Mouse (Mus musculus) neural tube, embryonic 14.5 days (tissue): ENCODE data around the gene Bphl. TPM values are rescaled to one million over a fixed set of nuclear protein-coding genes. Genes with fewer than 3 reads are reported as not detected.
"Not testable (repeated sequence)": the region's sequence is repeated elsewhere in the genome, so short reads cannot be mapped to it uniquely, and the experiment has no call there.

Source experiments
- ATAC-seq: fragments of 200-750 bp; cut with Nextera tagmentation; 2 replicates; pipeline ENCODE4 v1.8.0; 2017; ENCODE audit warnings: low read depth, mild to moderate bottlenecking, moderate TSS enrichment, moderate library complexity
- H3K27ac ChIP-seq: fragments of 300-500 bp; sonication (generic); 2 replicates; pipeline ENCODE4 v1.5.1; 2014; ENCODE audit warnings: low read depth, mild to moderate bottlenecking, control low read depth, low read length, moderate library complexity, mixed read lengths
- H3K27me3 ChIP-seq: fragments of 300-500 bp; sonication (generic); 2 replicates; pipeline ENCODE4 v1.6.1; 2014; ENCODE audit warnings: low read length; ENCODE audit not compliant: control insufficient read depth, insufficient read depth
- H3K36me3 ChIP-seq: fragments of 300-500 bp; sonication (generic); 2 replicates; pipeline ENCODE4 v1.6.1; 2014; ENCODE audit warnings: low read length, mixed read lengths; ENCODE audit not compliant: control insufficient read depth, insufficient read depth
- H3K4me1 ChIP-seq: fragments of 300-500 bp; sonication (generic); 2 replicates; pipeline ENCODE4 v1.6.1; 2014; ENCODE audit warnings: low read length; ENCODE audit not compliant: control insufficient read depth, insufficient read depth
- H3K4me2 ChIP-seq: fragments of 300-500 bp; sonication (generic); 2 replicates; pipeline ENCODE4 v1.6.1; 2014; ENCODE audit warnings: mild to moderate bottlenecking, low read depth, low read length, control low read depth
- H3K4me3 ChIP-seq: fragments of 300-500 bp; sonication (generic); 2 replicates; pipeline ENCODE4 v1.5.1; 2014; ENCODE audit warnings: low read depth, low read length, control low read depth, mixed read lengths
- H3K9ac ChIP-seq: fragments of 300-500 bp; sonication (generic); replicated peaks from 2 replicates; pipeline ENCODE4 v1.6.1; 2014; ENCODE audit warnings: low read depth, mild to moderate bottlenecking, control low read depth, low read length, mixed read lengths
- H3K9me3 ChIP-seq: fragments of 300-500 bp; sonication (generic); 2 replicates; pipeline ENCODE4 v1.6.1; 2016; ENCODE audit warnings: low read length; ENCODE audit not compliant: control insufficient read depth
- WGBS: fragments of 180-500 bp; shearing (Covaris S2); extraction: QIAGEN DNeasy Blood & Tissue Kit; methylation state at CpG from one replicate; pipeline ENCODE4 v1.1.7; 2014; 5-methylcytosine and 5-hydroxymethylcytosine counted together
- polyA plus RNA-seq: library from polyadenylated mRNA; unstranded; fragments of >200 nt; fragmentation: Nextera tagmentation; extraction: Ambion mirVana; gene quantifications from 2 replicates; pipeline ENCODE4 v1.2.1, GENCODE M21; 2014

The Bphl gene
- polyA plus RNA-seq, 1 experiment from 2014 or later, result 41.6 TPM

- H3K27ac ChIP-seq, result peak within 1 kb of the TSS; percentile 94
- peak within 1 kb of the TSS; percentile 61 for H3K4me2 ChIP-seq
- peak within 1 kb of the TSS; percentile 93 for H3K9ac ChIP-seq
- WGBS, result under 1% methylated on average over 42 of the region's 45 CpGs
- peaks cover 18% of the 10 kb centered on the region for H3K36me3 ChIP-seq
- H3K4me1 ChIP-seq, result peaks cover 19% of the 10 kb centered on the region
- H3K27me3 ChIP-seq, result no peaks in the 10 kb centered on the region
- H3K9me3 ChIP-seq, result no peaks in the 10 kb centered on the region
- peak; percentile 90 for ATAC-seq
- peak within 1 kb of the TSS; percentile 84 for H3K4me3 ChIP-seq
Observed at GRCm38 (mm10) chr13:34077492-34078271, 40.3 kb downstream of the Bphl start, which contains the start of gene Tubb2a. Gene Tubb2a (minus strand): TSS chr13:34078007.

DNA sequence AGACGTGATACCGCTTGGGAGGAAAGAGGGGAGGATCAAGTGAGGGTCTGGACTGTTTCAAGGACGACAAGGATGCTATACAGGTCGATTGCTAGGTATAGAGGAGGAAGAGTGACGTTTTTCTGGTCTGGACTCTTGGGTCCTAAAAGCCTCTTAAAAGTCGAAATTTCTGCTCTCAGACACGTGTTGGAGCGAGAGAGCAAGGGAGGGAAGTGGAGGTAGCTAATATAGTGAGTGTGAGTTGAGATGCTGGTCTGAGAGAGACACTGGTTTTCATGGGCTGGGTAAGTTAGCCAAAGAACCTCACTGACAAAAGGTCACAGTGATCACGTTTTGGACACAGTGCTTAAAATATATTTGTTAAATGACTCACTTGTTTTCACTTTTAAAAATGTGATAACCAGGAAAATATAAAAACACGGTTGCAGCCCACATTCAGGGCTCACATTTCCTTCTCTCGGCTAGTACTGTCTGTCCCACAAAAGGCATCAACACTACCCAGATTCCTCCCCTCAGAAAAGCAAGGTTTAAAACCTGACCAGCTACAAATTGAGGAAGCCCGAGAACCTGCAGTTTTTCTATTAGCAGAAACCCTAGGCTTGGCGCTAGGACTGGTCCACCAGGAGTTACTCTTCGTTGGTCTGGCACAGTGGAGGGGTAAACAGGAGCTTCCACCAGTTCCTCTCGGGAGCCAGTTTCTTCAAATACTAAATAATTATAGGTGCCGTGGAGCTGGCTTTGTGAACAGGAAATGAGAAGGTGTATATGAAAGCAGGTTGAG is 41.3 kb downstream of the Bphl start:
- Histone ChIP-seq H3K27me3 (no peaks in the 10 kb centered on the region), H3K9ac (peak overlapping the region; percentile 93; the same call in 1 of the 2 replicates), H3K4me2 (peak overlapping the region; percentile 61), H3K27ac (peak overlapping the region; percentile 94; the same call in 1 of the 2 replicates), H3K4me3 (peak overlapping the region; percentile 84), H3K9me3 (no peaks in the 10 kb centered on the region), H3K36me3 (peaks cover 14% of the 10 kb centered on the region), H3K4me1 (peaks cover 17% of the 10 kb centered on the region)
- ATAC-seq, result peak; percentile 1; the same call in 1 of the 2 replicates
- 44% methylated on average over 16 of the region's 16 CpGs for WGBS

DNA sequence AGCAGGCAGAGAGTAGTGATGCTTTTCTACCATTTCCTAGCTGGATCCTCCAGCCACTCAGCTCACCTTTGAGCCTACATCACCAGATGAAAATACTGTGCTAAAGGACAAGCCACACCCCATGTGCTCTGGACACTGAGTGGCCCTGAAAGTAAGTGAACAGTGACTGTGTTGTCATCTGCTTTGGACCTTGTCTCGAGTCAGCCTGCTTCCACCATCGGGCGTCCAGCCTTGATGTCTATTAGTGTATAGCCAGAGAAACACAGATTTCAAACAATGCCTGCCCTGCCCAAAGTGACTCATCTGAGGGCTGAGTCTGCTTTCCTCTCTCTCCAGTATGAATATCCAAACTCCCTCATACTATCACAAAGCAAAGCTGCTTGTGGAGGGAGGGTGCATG is 42.4 kb downstream of the Bphl start:
- Histone ChIP-seq H3K9ac (no peak overlapping the region), H3K9me3 (no peaks in the 10 kb centered on the region), H3K27ac (no peak overlapping the region), H3K27me3 (no peaks in the 10 kb centered on the region), H3K4me2 (no peak overlapping the region), H3K36me3 (peaks cover 9% of the 10 kb centered on the region), H3K4me1 (peaks cover 16% of the 10 kb centered on the region), H3K4me3 (no peak overlapping the region)
- ATAC-seq, result no peak
- WGBS, result 95% methylated on average over 3 of the region's 3 CpGs

DNA sequence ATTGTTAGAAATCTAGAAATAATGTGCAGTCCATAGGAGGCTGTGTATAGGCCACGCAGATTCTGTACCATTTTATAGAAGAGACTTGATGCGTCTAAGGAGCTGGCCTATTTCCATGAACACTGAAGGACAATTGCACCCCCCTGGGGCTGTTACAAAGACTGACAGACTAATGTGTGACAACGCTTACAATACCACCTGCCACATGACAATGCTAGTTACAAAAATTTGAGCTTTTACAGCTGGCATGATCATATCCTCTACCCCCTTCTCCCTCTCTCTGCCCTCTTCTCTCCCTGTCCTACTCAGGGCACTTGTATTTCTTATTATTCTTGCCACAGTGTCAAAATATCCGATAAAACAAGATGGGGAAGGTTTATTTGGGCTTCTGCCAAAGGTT is 44.5 kb downstream of the Bphl start:
- Histone ChIP-seq H3K4me2 (no peak overlapping the region), H3K27me3 (no peaks in the 10 kb centered on the region), H3K4me1 (peaks cover 7% of the 10 kb centered on the region), H3K9ac (no peak overlapping the region), H3K27ac (no peak overlapping the region), H3K9me3 (no peaks in the 10 kb centered on the region), H3K4me3 (no peak overlapping the region), H3K36me3 (no peaks in the 10 kb centered on the region)
- no peak for ATAC-seq
- WGBS, result 72% methylated on average over 4 of the region's 4 CpGs

- no peak for ATAC-seq
- Histone ChIP-seq H3K27me3 (no peaks in the 10 kb centered on the region), H3K4me1 (peaks cover 25% of the 10 kb centered on the region), H3K36me3 (no peaks in the 10 kb centered on the region), H3K4me3 (no peak overlapping the region), H3K9me3 (no peaks in the 10 kb centered on the region), H3K9ac (no peak overlapping the region), H3K4me2 (no peak overlapping the region), H3K27ac (no peak overlapping the region)
- 70% methylated on average over 9 of the region's 9 CpGs for WGBS
Observed at GRCm38 (mm10) chr13:34084026-34084750, 46.8 kb downstream of the Bphl start.

DNA sequence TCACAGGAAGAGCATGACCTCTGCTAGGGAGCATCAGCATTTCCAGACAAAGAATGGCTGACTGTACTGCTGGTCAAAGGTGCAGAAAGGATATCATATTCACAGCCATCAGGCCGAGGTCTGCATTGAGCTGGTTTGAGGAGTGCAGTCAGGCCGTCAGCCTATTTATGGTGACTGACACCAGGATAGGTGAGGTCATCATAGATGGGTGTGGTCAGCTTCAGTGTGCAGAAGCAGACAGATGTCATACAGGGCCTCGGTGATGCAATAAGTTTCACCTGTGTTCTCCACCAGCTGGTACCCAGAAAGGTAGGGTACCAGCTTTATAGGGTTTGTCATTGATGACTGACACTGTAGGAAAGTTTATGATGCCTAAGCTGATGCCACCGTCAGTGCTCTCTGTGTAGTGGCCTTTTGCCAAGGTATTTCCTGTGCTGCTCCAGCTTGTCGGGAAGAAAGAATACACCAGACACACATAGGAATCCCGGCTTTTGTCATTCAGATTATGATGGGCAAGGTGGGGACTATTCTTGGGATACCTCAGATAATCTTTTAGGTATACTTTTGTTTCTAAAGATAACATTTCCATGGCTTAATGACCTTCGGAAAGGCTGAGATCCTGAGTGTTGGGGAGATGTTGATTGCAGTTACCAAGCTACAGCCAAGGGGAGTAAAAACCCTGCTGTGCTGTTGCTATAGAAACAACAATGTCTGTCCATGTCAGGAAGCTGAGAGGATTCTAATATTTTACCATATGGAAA is 49.8 kb downstream of the Bphl start:
- no peaks in the 10 kb centered on the region for H3K27me3 ChIP-seq
- no peak overlapping the region for H3K4me3 ChIP-seq
- H3K9me3 ChIP-seq, result no peaks in the 10 kb centered on the region
- H3K36me3 ChIP-seq, result no peaks in the 10 kb centered on the region
- no peak overlapping the region for H3K4me2 ChIP-seq
- H3K27ac ChIP-seq, result peak overlapping the region; percentile 72
- WGBS, result 47% methylated on average over 7 of the region's 7 CpGs
- peak; percentile 44 for ATAC-seq
- peaks cover 29% of the 10 kb centered on the region for H3K4me1 ChIP-seq
- no peak overlapping the region for H3K9ac ChIP-seq

DNA sequence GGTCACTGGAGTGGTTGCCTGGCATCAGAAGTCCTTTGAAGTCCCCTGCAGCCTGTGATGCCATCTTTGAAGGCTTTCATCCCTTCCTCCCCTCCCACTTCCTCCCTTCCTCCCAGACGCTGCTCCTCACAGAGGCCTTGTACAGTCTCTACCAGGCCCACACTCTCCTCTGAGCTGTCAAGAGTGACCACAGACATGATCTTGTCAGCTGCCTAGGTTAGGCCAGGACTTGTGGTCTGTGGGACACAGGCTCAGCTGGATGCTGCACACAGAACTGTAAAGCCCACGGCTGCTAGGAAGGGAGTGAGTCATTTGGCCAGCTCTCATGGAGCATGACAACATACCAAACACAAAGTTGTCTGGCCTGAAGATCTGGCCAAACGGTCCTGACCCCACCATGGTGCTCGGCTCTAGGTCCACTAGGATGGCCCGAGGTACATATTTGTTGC is 50.8 kb downstream of the Bphl start:
- whole genome bisulfite sequencing, result 54% methylated on average over 5 of the region's 5 CpGs
- not testable (repeated sequence) for H3K4me2 ChIP-seq, H3K4me3 ChIP-seq, H3K9ac ChIP-seq, H3K9me3 ChIP-seq, H3K36me3 ChIP-seq, H3K27me3 ChIP-seq
- Histone ChIP-seq H3K27ac (peak overlapping the region; percentile 72), H3K4me1 (peaks cover 29% of the 10 kb centered on the region)
- peak; percentile 57 for ATAC-seq

DNA sequence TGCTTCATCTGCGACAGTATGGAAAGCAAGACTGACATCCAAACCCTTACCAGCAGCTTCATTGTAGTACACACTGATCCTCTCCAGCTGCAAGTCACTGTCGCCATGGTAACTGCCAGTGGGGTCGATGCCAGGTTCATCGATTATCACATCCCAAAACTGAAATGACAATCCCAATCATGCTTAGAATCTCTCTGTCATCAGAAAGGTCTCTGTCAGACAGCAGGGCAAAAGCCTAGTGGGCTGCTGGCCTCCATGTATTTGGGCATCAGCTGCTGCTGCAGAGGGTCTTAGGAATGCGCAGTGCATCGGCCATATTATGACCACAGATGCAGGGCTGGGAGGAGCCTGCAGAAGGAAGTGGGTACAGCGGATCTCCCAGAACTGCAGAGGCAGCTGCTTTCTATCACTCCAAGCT is 51.5 kb downstream of the Bphl start:
- 34% methylated on average over 7 of the region's 7 CpGs for WGBS
- no peak overlapping the region for H3K4me3 ChIP-seq

More for the DNA sequence above, 51.5 kb downstream of the Bphl start:
- Histone ChIP-seq H3K27ac (peak overlapping the region; percentile 72), H3K36me3 (no peaks in the 10 kb centered on the region), H3K27me3 (no peaks in the 10 kb centered on the region), H3K4me1 (peaks cover 29% of the 10 kb centered on the region), H3K4me2 (peak overlapping the region; percentile 21), H3K9me3 (no peaks in the 10 kb centered on the region), H3K9ac (peak overlapping the region; percentile 50)
- peak; percentile 88 for ATAC-seq
